Mouse (Mus musculus) heart, embryonic 16.5 days (tissue): Measurements from ENCODE around the gene Arap2. TPM values are rescaled to one million over a fixed set of nuclear protein-coding genes. Genes with fewer than 3 reads are reported as not detected.
"Not testable (repeated sequence)": the region's sequence is repeated elsewhere in the genome, so short reads cannot be mapped to it uniquely, and the experiment has no call there.

Experiments used
- ATAC-seq: fragments of 200-750 bp; cut with Nextera tagmentation; replicated peaks from 2 replicates; pipeline ENCODE4 v1.8.0; 2017; ENCODE audit warnings: moderate number of reproducible peaks; ENCODE audit not compliant: insufficient read depth, low FRiP score; ENCODE audit errors: extremely low read depth
- H3K27ac ChIP-seq: fragments of 300-500 bp; sonication (generic); 2 replicates; pipeline ENCODE4 v1.5.1; 2014; ENCODE audit warnings: mild to moderate bottlenecking, low read length, control low read depth, moderate library complexity
- H3K27me3 ChIP-seq: fragments of 300-500 bp; sonication (generic); 2 replicates; pipeline ENCODE4 v1.6.1; 2014; ENCODE audit warnings: low read length, mixed read lengths; ENCODE audit not compliant: control insufficient read depth, insufficient read depth
- H3K36me3 ChIP-seq: fragments of 300-500 bp; sonication (generic); 2 replicates; pipeline ENCODE4 v1.6.1; 2014; ENCODE audit not compliant: control insufficient read depth, insufficient read depth
- H3K4me1 ChIP-seq: fragments of 300-500 bp; sonication (generic); 2 replicates; pipeline ENCODE4 v1.6.1; 2014; ENCODE audit warnings: low read length, mixed read lengths; ENCODE audit not compliant: control insufficient read depth, insufficient read depth
- H3K4me2 ChIP-seq: fragments of 300-500 bp; sonication (generic); 2 replicates; pipeline ENCODE4 v1.6.1; 2014; ENCODE audit warnings: low read depth, mild to moderate bottlenecking, control low read depth, low read length
- H3K4me3 ChIP-seq: fragments of 300-500 bp; sonication (generic); 2 replicates; pipeline ENCODE4 v1.5.1; 2014; ENCODE audit warnings: mild to moderate bottlenecking, control low read depth, low read length
- H3K9ac ChIP-seq: fragments of 300-500 bp; sonication (generic); 2 replicates; pipeline ENCODE4 v1.6.1; 2014; ENCODE audit warnings: low read length, control low read depth
- H3K9me3 ChIP-seq: fragments of 300-500 bp; sonication (generic); replicated peaks from 2 replicates; pipeline ENCODE4 v1.6.1; 2016; ENCODE audit warnings: low read length; ENCODE audit not compliant: control insufficient read depth
- WGBS: fragments of 180-500 bp; shearing (Covaris S2); extraction: QIAGEN DNeasy Blood & Tissue Kit; methylation state at CpG from one replicate; pipeline ENCODE4 v1.1.7; 2014; 5-methylcytosine and 5-hydroxymethylcytosine counted together
- polyA plus RNA-seq: library from polyadenylated mRNA; unstranded; fragments of >200 nt; fragmentation: Nextera tagmentation; extraction: Ambion mirVana; gene quantifications from 2 replicates; pipeline ENCODE4 v1.2.1, GENCODE M21; 2015

Gene Arap2
- polyA plus RNA-seq, 1 experiment from 2014 or later = 3.6 TPM

- WGBS = 45% methylated on average over 2 of the region's 2 CpGs
- H3K4me2 ChIP-seq = no peak overlapping the region
- 0 out of 2 replicates have a peak, but pooled peaks cover 2% of the 10 kb centered on the region for H3K4me1 ChIP-seq
- H3K36me3 ChIP-seq = no peaks in the 10 kb centered on the region
- H3K27ac ChIP-seq = no peak overlapping the region
- H3K9me3 ChIP-seq = 0 out of 2 replicates have a peak, but pooled peaks cover 3% of the 10 kb centered on the region
- H3K27me3 ChIP-seq = no peaks in the 10 kb centered on the region
- ATAC-seq = no peak
- H3K4me3 ChIP-seq = no peak overlapping the region
- H3K9ac ChIP-seq = no peak overlapping the region
Measured at GRCm38 (mm10) chr5:62751692-62752091, 14.3 kb downstream of the Arap2 start.

- Histone ChIP-seq H3K27ac (no peak overlapping the region), H3K4me1 (0 out of 2 replicates have a peak, but pooled peaks cover 2% of the 10 kb centered on the region), H3K4me3 (no peak overlapping the region), H3K36me3 (no peaks in the 10 kb centered on the region), H3K27me3 (no peaks in the 10 kb centered on the region), H3K9me3 (no peaks in the 10 kb centered on the region), H3K4me2 (no peak overlapping the region), H3K9ac (no peak overlapping the region)
- WGBS = 86% methylated on average over 2 of the region's 2 CpGs
- ATAC-seq = no peak
Measured at GRCm38 (mm10) chr5:62748168-62748567, 17.8 kb downstream of the Arap2 start.

GRCm38 (mm10) chr5:62743220-62743922 is 22.6 kb downstream of the Arap2 start:
- Histone ChIP-seq H3K27ac (no peak overlapping the region), H3K4me1 (no peaks in the 10 kb centered on the region), H3K9me3 (no peaks in the 10 kb centered on the region), H3K27me3 (no peaks in the 10 kb centered on the region), H3K9ac (no peak overlapping the region), H3K4me2 (no peak overlapping the region), H3K36me3 (no peaks in the 10 kb centered on the region), H3K4me3 (no peak overlapping the region)
- no peak for ATAC-seq
- WGBS = 64% methylated on average over 9 of the region's 9 CpGs

GRCm38 (mm10) chr5:62739451-62740415 is 26.2 kb downstream of the Arap2 start:
- ATAC-seq = peak; percentile 14; the same call in 1 of the 2 replicates
- Histone ChIP-seq H3K9ac (no peak overlapping the region), H3K36me3 (no peaks in the 10 kb centered on the region), H3K27ac (no peak overlapping the region), H3K9me3 (no peaks in the 10 kb centered on the region), H3K4me2 (no peak overlapping the region), H3K4me3 (no peak overlapping the region), H3K27me3 (no peaks in the 10 kb centered on the region), H3K4me1 (no peaks in the 10 kb centered on the region)
- 67% methylated on average over 9 of the region's 9 CpGs for WGBS

GRCm38 (mm10) chr5:62730573-62730972 is 35.4 kb downstream of the Arap2 start:
- not testable (repeated sequence) for H3K36me3 ChIP-seq, H3K27ac ChIP-seq, H3K4me1 ChIP-seq, ATAC-seq, H3K27me3 ChIP-seq, H3K9ac ChIP-seq, H3K9me3 ChIP-seq, H3K4me3 ChIP-seq, H3K4me2 ChIP-seq
- WGBS = 74% methylated on average over 7 of the region's 7 CpGs

GRCm38 (mm10) chr5:62725551-62725950 is 40.4 kb downstream of the Arap2 start:
- Histone ChIP-seq H3K4me2 (no peak overlapping the region), H3K27me3 (no peaks in the 10 kb centered on the region), H3K4me3 (no peak overlapping the region), H3K36me3 (no peaks in the 10 kb centered on the region), H3K4me1 (no peaks in the 10 kb centered on the region), H3K9ac (no peak overlapping the region), H3K9me3 (no peaks in the 10 kb centered on the region), H3K27ac (no peak overlapping the region)
- 75% methylated on average over 2 of the region's 2 CpGs for WGBS
- no peak for ATAC-seq

GRCm38 (mm10) chr5:62723261-62724105 is 42.5 kb downstream of the Arap2 start:
- H3K4me2 ChIP-seq = no peak overlapping the region
- no peaks in the 10 kb centered on the region for H3K4me1 ChIP-seq
- no peak overlapping the region for H3K9ac ChIP-seq
- no peaks in the 10 kb centered on the region for H3K27me3 ChIP-seq
- H3K27ac ChIP-seq = no peak overlapping the region
- WGBS = 80% methylated on average over 3 of the region's 3 CpGs
- no peak for ATAC-seq
- H3K36me3 ChIP-seq = no peaks in the 10 kb centered on the region
- H3K4me3 ChIP-seq = no peak overlapping the region
- H3K9me3 ChIP-seq = no peaks in the 10 kb centered on the region

GRCm38 (mm10) chr5:62716468-62716867 is 49.5 kb downstream of the Arap2 start:
- WGBS = 83% methylated on average over 3 of the region's 3 CpGs
- Histone ChIP-seq H3K4me1 (peaks cover 2% of the 10 kb centered on the region; the same call in 1 of the 2 replicates), H3K27me3 (no peaks in the 10 kb centered on the region), H3K9me3 (no peaks in the 10 kb centered on the region), H3K27ac (no peak overlapping the region), H3K36me3 (no peaks in the 10 kb centered on the region), H3K4me3 (no peak overlapping the region), H3K9ac (no peak overlapping the region), H3K4me2 (no peak overlapping the region)
- ATAC-seq = no peak
